Mouse (Mus musculus) intestine, embryonic 14.5 days (tissue): ENCODE measurements around the gene Carmil2. TPM values are rescaled to one million over a fixed set of nuclear protein-coding genes. Genes with fewer than 3 reads are reported as not detected.

Source experiments
- ATAC-seq: fragments of 200-750 bp; cut with Nextera tagmentation; replicated peaks from 2 replicates; pipeline ENCODE4 v1.8.0; 2017; ENCODE audit warnings: low read depth, moderate number of reproducible peaks, moderate TSS enrichment, moderate library complexity; ENCODE audit not compliant: low FRiP score, low TSS enrichment
- DNase-seq: peaks from one replicate; pipeline ENCODE4 v3.0.0-alpha.2; 2018; ENCODE audit warnings: low spot score
- H3K27ac ChIP-seq: fragments of 300-500 bp; sonication (generic); 2 replicates; pipeline ENCODE4 v1.5.1; 2014; ENCODE audit warnings: low read depth, mild to moderate bottlenecking, control low read depth
- H3K27me3 ChIP-seq: fragments of 300-500 bp; sonication (generic); replicated peaks from 2 replicates; pipeline ENCODE4 v1.6.1; 2014; ENCODE audit warnings: low read length, control low read depth; ENCODE audit not compliant: control insufficient read depth, insufficient read depth
- H3K36me3 ChIP-seq: fragments of 300-500 bp; sonication (generic); 2 replicates; pipeline ENCODE4 v1.6.1; 2014; ENCODE audit warnings: low read length, control low read depth; ENCODE audit not compliant: control insufficient read depth, insufficient read depth
- H3K4me1 ChIP-seq: fragments of 300-500 bp; sonication (generic); replicated peaks from 2 replicates; pipeline ENCODE4 v1.6.1; 2014; ENCODE audit warnings: low read length, control low read depth, mixed read lengths; ENCODE audit not compliant: control insufficient read depth, insufficient read depth
- H3K4me2 ChIP-seq: fragments of 300-500 bp; sonication (generic); 2 replicates; pipeline ENCODE4 v1.6.1; 2014; ENCODE audit warnings: low read length
- H3K4me3 ChIP-seq: fragments of 300-500 bp; sonication (generic); 2 replicates; pipeline ENCODE4 v1.5.1; 2014; ENCODE audit warnings: low read depth, low read length, control low read depth, mixed read lengths
- H3K9ac ChIP-seq: fragments of 300-500 bp; sonication (generic); 2 replicates; pipeline ENCODE4 v1.6.1; 2014; ENCODE audit warnings: mild to moderate bottlenecking, low read length
- H3K9me3 ChIP-seq: fragments of 300-500 bp; sonication (generic); 2 replicates; pipeline ENCODE4 v1.6.1; 2016; ENCODE audit warnings: low read length, control low read depth; ENCODE audit not compliant: control insufficient read depth
- WGBS: fragments of 180-500 bp; shearing (Covaris S2); extraction: QIAGEN DNeasy Blood & Tissue Kit; methylation state at CpG from one replicate; pipeline ENCODE4 v1.1.7; 2014; 5-methylcytosine and 5-hydroxymethylcytosine counted together
- polyA plus RNA-seq: library from polyadenylated mRNA; unstranded; fragments of >200 nt; fragmentation: Nextera tagmentation; extraction: Ambion mirVana; gene quantifications from 2 replicates; pipeline ENCODE4 v1.2.1, GENCODE M21; 2014

Gene Carmil2
- polyA plus RNA-seq, 1 experiment from 2014 or later = 1.1 TPM

- no peaks in the 10 kb centered on the region for H3K27me3 ChIP-seq
- H3K4me1 ChIP-seq = no peaks in the 10 kb centered on the region
- no peak overlapping the region for H3K9ac ChIP-seq
- DNase-seq = no peak
- no peak for ATAC-seq
- H3K27ac ChIP-seq = no peak overlapping the region
- H3K9me3 ChIP-seq = no peaks in the 10 kb centered on the region
- peaks cover 35% of the 10 kb centered on the region for H3K36me3 ChIP-seq
- 79% methylated on average over 3 of the region's 3 CpGs for WGBS
- no peak overlapping the region for H3K4me3 ChIP-seq
- H3K4me2 ChIP-seq = no peak overlapping the region
Observed at GRCm38 (mm10) chr8:105661167-105661566, 24.9 kb upstream of the Carmil2 start.

GRCm38 (mm10) chr8:105677891-105678290 is 8.2 kb upstream of the Carmil2 start:
- no peaks in the 10 kb centered on the region for H3K27me3 ChIP-seq
- no peaks in the 10 kb centered on the region for H3K9me3 ChIP-seq
- peaks cover 98% of the 10 kb centered on the region for H3K36me3 ChIP-seq
- H3K4me1 ChIP-seq = no peaks in the 10 kb centered on the region
- no peak overlapping the region for H3K4me3 ChIP-seq
- DNase-seq (no peak), ATAC-seq (no peak)
- no peak overlapping the region for H3K9ac ChIP-seq
- no peak overlapping the region for H3K4me2 ChIP-seq
- 73% methylated on average over 1 of the region's 1 CpGs for WGBS
- H3K27ac ChIP-seq = no peak overlapping the region

GRCm38 (mm10) chr8:105685325-105685724 is 749 bp upstream of the Carmil2 start:
- H3K9ac ChIP-seq = no peak overlapping the region
- no peaks in the 10 kb centered on the region for H3K4me1 ChIP-seq
- H3K4me3 ChIP-seq = no peak overlapping the region
- ATAC-seq (no peak), DNase-seq (no peak)
- no peaks in the 10 kb centered on the region for H3K9me3 ChIP-seq
- H3K27ac ChIP-seq = no peak overlapping the region
- H3K4me2 ChIP-seq = peak overlapping the region; percentile 42
- H3K27me3 ChIP-seq = no peaks in the 10 kb centered on the region
- 74% methylated on average over 7 of the region's 7 CpGs for WGBS
- peaks cover 44% of the 10 kb centered on the region for H3K36me3 ChIP-seq

- Histone ChIP-seq H3K4me2 (peak overlapping the region; percentile 42; the same call in 1 of the 2 replicates), H3K9ac (no peak overlapping the region)
- ATAC-seq = no peak
Observed at GRCm38 (mm10) chr8:105686551-105686950, 477 bp downstream of the Carmil2 start.

GRCm38 (mm10) chr8:105687512-105687911 is 1.4 kb downstream of the Carmil2 start:
- 0 out of 2 replicates have a peak, but pooled peaks cover under 1% of the 10 kb centered on the region for H3K9me3 ChIP-seq
- no peak for ATAC-seq
- H3K27ac ChIP-seq = no peak overlapping the region
- H3K36me3 ChIP-seq = peaks cover 23% of the 10 kb centered on the region
- no peaks in the 10 kb centered on the region for H3K4me1 ChIP-seq
- no peak overlapping the region for H3K4me3 ChIP-seq
- no peak overlapping the region for H3K9ac ChIP-seq
- H3K4me2 ChIP-seq = no peak overlapping the region
- DNase-seq = no peak
- H3K27me3 ChIP-seq = no peaks in the 10 kb centered on the region
- WGBS = 68% methylated on average over 8 of the region's 8 CpGs

More at GRCm38 (mm10) chr8:105686551-105686950, 477 bp downstream of the Carmil2 start:
- H3K36me3 ChIP-seq = peaks cover 32% of the 10 kb centered on the region
- no peaks in the 10 kb centered on the region for H3K9me3 ChIP-seq
- no peak overlapping the region for H3K4me3 ChIP-seq
- H3K27me3 ChIP-seq = no peaks in the 10 kb centered on the region
- WGBS = 73% methylated on average over 6 of the region's 6 CpGs
- DNase-seq = no peak
- no peaks in the 10 kb centered on the region for H3K4me1 ChIP-seq
- H3K27ac ChIP-seq = no peak overlapping the region

DNA sequence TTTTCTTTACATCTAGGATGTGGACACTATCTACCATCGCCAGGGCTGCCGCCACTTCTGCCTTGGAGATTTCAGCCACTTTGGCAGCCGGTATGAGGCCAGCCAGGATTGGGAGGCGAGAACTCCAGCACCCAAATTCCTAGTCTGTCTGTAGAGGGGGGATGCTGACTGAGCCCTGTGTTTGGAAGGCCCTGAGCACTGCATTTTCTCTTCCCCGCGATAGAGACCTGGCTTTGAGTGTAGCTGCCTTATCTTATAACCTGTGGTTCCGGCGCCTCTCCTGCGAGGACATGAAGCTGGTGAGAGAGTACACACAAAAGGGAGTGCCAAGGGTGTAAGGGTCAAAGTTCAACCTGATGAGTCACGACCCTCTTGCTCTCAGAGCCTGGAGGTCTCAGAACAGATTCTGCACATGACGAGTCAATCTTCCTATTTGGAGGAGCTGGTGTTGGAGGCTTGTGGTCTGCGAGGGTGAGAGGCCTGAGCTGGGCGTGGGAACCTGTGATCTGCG is 2.2 kb downstream of the Carmil2 start:
- no peak for DNase-seq
- no peaks in the 10 kb centered on the region for H3K4me1 ChIP-seq
- no peak overlapping the region for H3K4me2 ChIP-seq
- WGBS = 57% methylated on average over 14 of the region's 14 CpGs
- peaks cover 15% of the 10 kb centered on the region for H3K36me3 ChIP-seq
- 0 out of 2 replicates have a peak, but pooled peaks cover 5% of the 10 kb centered on the region for H3K9me3 ChIP-seq
- peak; percentile 10; the same call in 1 of the 2 replicates for ATAC-seq
- H3K4me3 ChIP-seq = no peak overlapping the region
- H3K9ac ChIP-seq = no peak overlapping the region
- no peaks in the 10 kb centered on the region for H3K27me3 ChIP-seq
- H3K27ac ChIP-seq = no peak overlapping the region

GRCm38 (mm10) chr8:105689256-105689982 is 3.3 kb downstream of the Carmil2 start:
- 68% methylated on average over 35 of the region's 35 CpGs for WGBS
- peaks cover 4% of the 10 kb centered on the region for H3K36me3 ChIP-seq
- peaks cover 6% of the 10 kb centered on the region for H3K4me1 ChIP-seq
- H3K9me3 ChIP-seq = 0 out of 2 replicates have a peak, but pooled peaks cover 5% of the 10 kb centered on the region
- DNase-seq (no peak), ATAC-seq (no peak)
- H3K4me2 ChIP-seq = no peak overlapping the region
- H3K27me3 ChIP-seq = no peaks in the 10 kb centered on the region
- no peak overlapping the region for H3K4me3 ChIP-seq
- no peak overlapping the region for H3K9ac ChIP-seq
- no peak overlapping the region for H3K27ac ChIP-seq

DNA sequence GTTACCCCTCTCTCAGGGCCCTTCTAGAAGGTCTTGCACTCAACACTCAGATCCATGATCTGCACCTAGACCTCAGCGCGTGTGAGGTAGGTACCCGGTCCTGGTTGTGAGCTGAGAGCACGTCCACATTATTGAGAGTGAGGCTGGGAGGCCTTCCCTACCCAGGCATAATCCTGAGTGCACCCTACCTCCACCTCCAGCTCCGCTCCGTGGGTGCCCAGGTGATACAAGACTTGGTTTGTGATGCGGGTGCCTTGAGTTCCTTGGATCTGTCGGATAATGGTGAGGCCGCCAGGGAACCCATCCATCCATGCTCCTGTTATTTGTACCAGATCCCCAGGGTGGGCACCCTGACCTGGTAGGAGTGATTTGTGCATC is 3.9 kb downstream of the Carmil2 start:
- H3K4me2 ChIP-seq = no peak overlapping the region
- H3K4me1 ChIP-seq = peaks cover 7% of the 10 kb centered on the region
- no peak overlapping the region for H3K9ac ChIP-seq
- ATAC-seq (no peak), DNase-seq (no peak)
- 0 out of 2 replicates have a peak, but pooled peaks cover under 1% of the 10 kb centered on the region for H3K27me3 ChIP-seq
- 89% methylated on average over 9 of the region's 9 CpGs for WGBS
- H3K27ac ChIP-seq = no peak overlapping the region
- H3K9me3 ChIP-seq = 0 out of 2 replicates have a peak, but pooled peaks cover 5% of the 10 kb centered on the region
- no peak overlapping the region for H3K4me3 ChIP-seq
- no peaks in the 10 kb centered on the region for H3K36me3 ChIP-seq
